Mouse (Mus musculus): ENCODE measurements around the gene Mrpl33.

GRCm38 (mm10) chr5:31713280-31713711, 116.6 kb downstream of the Mrpl33 start:
- TF ChIP-seq CTCF (IDR thresholded peaks at IDR 0.05; ENCODE audit: borderline replicate concordance, insufficient read depth, low read length) = no peak
- TF ChIP-seq POLR2A (IDR thresholded peaks at IDR 0.05; ENCODE audit: low read depth, low read length) = no peak

All from embryonic fibroblast, embryonic 13.5 days (primary cell).